Mouse (Mus musculus) G1E (cell line): ENCODE data around the gene Ring1.

Source experiments
- CTCF ChIP-seq: IDR thresholded peaks from 2 replicates; pipeline ENCODE4 v1.5.1; 2012; ENCODE audit warnings: low read depth, low read length, inconsistent platforms, mixed read lengths
- GATA1 ChIP-seq: IDR thresholded peaks from 2 replicates; pipeline ENCODE4 v1.6.1; 2012; ENCODE audit warnings: borderline replicate concordance, low read length, inconsistent platforms, mixed read lengths
- POLR2AphosphoS5 ChIP-seq: IDR thresholded peaks from 2 replicates; pipeline ENCODE4 v1.6.1; 2012; ENCODE audit warnings: low read depth, low read length, inconsistent platforms; ENCODE audit not compliant: insufficient replicate concordance

GRCm38 (mm10) chr17:34035517-34035916 lies 11.0 kb upstream of the Ring1 start:
- TF ChIP-seq CTCF, result no peak
- TF ChIP-seq GATA1, result no peak
- no peak for TF ChIP-seq POLR2AphosphoS5
